Mouse (Mus musculus) myocyte (in vitro differentiated cells): ENCODE data around the gene Egln1. TPM values are rescaled to one million over a fixed set of nuclear protein-coding genes. Genes with fewer than 3 reads are reported as not detected.

Source experiments
- H3K27me3 ChIP-seq: one replicate; pipeline ENCODE4 v1.6.1; 2011; ENCODE audit not compliant: control insufficient read depth, insufficient read depth, insufficient read length
- H3K36me3 ChIP-seq: one replicate; pipeline ENCODE4 v1.6.1; 2011; ENCODE audit not compliant: control insufficient read depth, insufficient read depth
- H3K4me2 ChIP-seq: one replicate; pipeline ENCODE4 v1.6.1; 2011; ENCODE audit warnings: low read depth, control low read depth
- H3K4me3 ChIP-seq: one replicate; pipeline ENCODE4 v1.5.1; 2011; ENCODE audit warnings: mild to moderate bottlenecking, control low read depth, moderate library complexity
- H3K79me2 ChIP-seq: one replicate; pipeline ENCODE4 v1.6.1; 2011; ENCODE audit not compliant: control insufficient read depth, insufficient read depth
- H3ac ChIP-seq: one replicate; pipeline ENCODE4 v1.6.1; 2011; ENCODE audit not compliant: control insufficient read depth, insufficient read length
- CEBPB ChIP-seq: IDR thresholded peaks from 2 replicates; pipeline ENCODE4 v1.6.1; 2011; ENCODE audit warnings: mild to moderate bottlenecking, moderate library complexity; ENCODE audit not compliant: poor library complexity, insufficient read depth, severe bottlenecking
- E2F4 ChIP-seq: IDR thresholded peaks from one replicate; pipeline ENCODE4 v1.6.1; 2011; ENCODE audit warnings: mild to moderate bottlenecking, control low read depth, moderate library complexity; ENCODE audit not compliant: insufficient read depth
- MAX ChIP-seq: IDR thresholded peaks from one replicate; pipeline ENCODE4 v1.6.1; 2011; ENCODE audit warnings: low read depth, mild to moderate bottlenecking, control low read depth
- MYOD1 ChIP-seq, 3 experiments: IDR thresholded peaks; one replicate each; pipeline ENCODE4 v1.6.1; 2011; ENCODE audit warnings: control low read depth in 2 of 3, low read depth in 2 of 3, mild to moderate bottlenecking in 2 of 3, moderate library complexity in 1 of 3; ENCODE audit not compliant: insufficient read length in 2 of 3, control insufficient read depth in 1 of 3
- MYOG ChIP-seq, 3 experiments: IDR thresholded peaks; one replicate each; pipeline ENCODE4 v1.6.1; 2011; ENCODE audit warnings: control low read depth in 2 of 3, low read depth in 2 of 3, mild to moderate bottlenecking in 2 of 3; ENCODE audit not compliant: insufficient read length in 2 of 3, control insufficient read depth in 1 of 3, insufficient read depth in 1 of 3
- POLR2A ChIP-seq: IDR thresholded peaks from one replicate; pipeline ENCODE4 v1.6.1; 2011; ENCODE audit warnings: low read depth, mild to moderate bottlenecking, control low read depth, moderate library complexity; ENCODE audit not compliant: insufficient read length
- POLR2AphosphoS2 ChIP-seq: IDR thresholded peaks from one replicate; pipeline ENCODE4 v1.6.1; 2011; ENCODE audit warnings: low read depth, control low read depth; ENCODE audit not compliant: insufficient read length
- REST ChIP-seq: IDR thresholded peaks from one replicate; pipeline ENCODE4 v1.6.1; 2011; ENCODE audit warnings: mild to moderate bottlenecking, control low read depth, moderate library complexity; ENCODE audit not compliant: insufficient read depth, insufficient read length
- SRF ChIP-seq: IDR thresholded peaks from one replicate; pipeline ENCODE4 v1.6.1; 2011; ENCODE audit warnings: low read depth; ENCODE audit not compliant: control insufficient read depth, insufficient read length
- TCF12 ChIP-seq: IDR thresholded peaks from one replicate; pipeline ENCODE4 v1.6.1; 2011; ENCODE audit warnings: mild to moderate bottlenecking, control low read depth; ENCODE audit not compliant: poor library complexity, insufficient read depth, severe bottlenecking
- TCF3 ChIP-seq: IDR thresholded peaks from one replicate; pipeline ENCODE4 v1.6.1; 2011; ENCODE audit warnings: low read depth, control low read depth; ENCODE audit not compliant: insufficient read length
- USF1 ChIP-seq: IDR thresholded peaks from one replicate; pipeline ENCODE4 v1.6.1; 2011; ENCODE audit warnings: low read depth, mild to moderate bottlenecking, control low read depth, moderate library complexity
- polyA plus RNA-seq: library from polyadenylated mRNA; unstranded; fragments of >200 nt; fragmentation: generic; extraction: Trizol; gene quantifications from one replicate; pipeline ENCODE4 v1.2.1, GENCODE M21; 2012; ENCODE audit warnings: missing spikeins

Egln1 gene
- polyA plus RNA-seq, 1 experiment = 35.8 TPM

- no peak overlapping the region for H3ac ChIP-seq
- H3K36me3 ChIP-seq = no peaks in the 10 kb centered on the region
- H3K4me2 ChIP-seq = no peak overlapping the region
- TF ChIP-seq SRF = no peak
- TF ChIP-seq MYOG (IDR thresholded peaks at IDR 0.05; ENCODE audit: control insufficient read depth in 1 of 3, insufficient read depth in 1 of 3, insufficient read length in 2 of 3, low read depth in 2 of 3) = no peak
- no peak for TF ChIP-seq USF1
- TF ChIP-seq MYOD1 (IDR thresholded peaks at IDR 0.05; ENCODE audit: control insufficient read depth in 1 of 3, insufficient read length in 2 of 3, low read depth in 2 of 3) = no peak
- no peak for TF ChIP-seq CEBPB
- no peak for TF ChIP-seq MAX
- TF ChIP-seq E2F4 = no peak
- TF ChIP-seq POLR2A = no peak
- TF ChIP-seq TCF3 = no peak
- TF ChIP-seq TCF12 = no peak
- no peak for TF ChIP-seq POLR2AphosphoS2
- TF ChIP-seq REST = no peak
- H3K4me3 ChIP-seq = no peak overlapping the region
- H3K79me2 ChIP-seq = no peaks in the 10 kb centered on the region
- no peaks in the 10 kb centered on the region for H3K27me3 ChIP-seq
Measured at GRCm38 (mm10) chr8:124970312-124970933, 21.3 kb upstream of the Egln1 start.

DNA sequence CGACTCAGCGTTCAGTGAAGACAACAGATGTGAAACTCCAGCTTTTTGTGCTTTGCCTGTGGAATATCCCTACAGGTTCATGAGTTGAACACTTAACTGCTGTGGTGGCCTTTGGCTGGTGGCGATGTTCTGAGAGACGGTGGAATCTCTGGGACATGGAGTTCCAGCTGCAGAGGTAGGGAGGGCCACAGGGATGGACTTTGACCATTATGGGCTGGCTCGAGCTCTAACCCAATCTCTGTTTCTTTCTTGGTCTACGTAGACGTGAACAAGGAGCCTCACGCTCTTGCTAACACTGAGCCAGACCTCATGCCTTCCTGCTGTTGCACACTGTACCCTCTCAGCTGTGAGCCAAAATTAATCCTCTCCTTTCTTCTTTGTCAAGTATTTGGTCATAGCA, 15.8 kb upstream of the Egln1 start:
- Histone ChIP-seq H3K36me3 (no peaks in the 10 kb centered on the region), H3K79me2 (no peaks in the 10 kb centered on the region), H3K4me3 (no peak overlapping the region), H3K27me3 (no peaks in the 10 kb centered on the region), H3ac (no peak overlapping the region), H3K4me2 (no peak overlapping the region)
- TF ChIP-seq POLR2A = no peak
- no peak for TF ChIP-seq TCF3
- no peak for TF ChIP-seq REST
- TF ChIP-seq USF1 = no peak
- no peak for TF ChIP-seq TCF12
- TF ChIP-seq SRF = no peak

- H3K4me2 ChIP-seq = no peak overlapping the region
- H3ac ChIP-seq = no peak overlapping the region
- no peak overlapping the region for H3K4me3 ChIP-seq
- H3K36me3 ChIP-seq = no peaks in the 10 kb centered on the region
- no peak for TF ChIP-seq E2F4
- TF ChIP-seq MYOG (IDR thresholded peaks at IDR 0.05; ENCODE audit: control insufficient read depth in 1 of 3, insufficient read depth in 1 of 3, insufficient read length in 2 of 3, low read depth in 2 of 3) = no peak
- no peak for TF ChIP-seq MAX
- no peak for TF ChIP-seq SRF
- no peak for TF ChIP-seq CEBPB
- TF ChIP-seq TCF12 = no peak
- no peak for TF ChIP-seq REST
- no peak for TF ChIP-seq TCF3
- H3K27me3 ChIP-seq = no peaks in the 10 kb centered on the region
- no peaks in the 10 kb centered on the region for H3K79me2 ChIP-seq
Measured at GRCm38 (mm10) chr8:124963246-124963645, 14.1 kb upstream of the Egln1 start.

DNA sequence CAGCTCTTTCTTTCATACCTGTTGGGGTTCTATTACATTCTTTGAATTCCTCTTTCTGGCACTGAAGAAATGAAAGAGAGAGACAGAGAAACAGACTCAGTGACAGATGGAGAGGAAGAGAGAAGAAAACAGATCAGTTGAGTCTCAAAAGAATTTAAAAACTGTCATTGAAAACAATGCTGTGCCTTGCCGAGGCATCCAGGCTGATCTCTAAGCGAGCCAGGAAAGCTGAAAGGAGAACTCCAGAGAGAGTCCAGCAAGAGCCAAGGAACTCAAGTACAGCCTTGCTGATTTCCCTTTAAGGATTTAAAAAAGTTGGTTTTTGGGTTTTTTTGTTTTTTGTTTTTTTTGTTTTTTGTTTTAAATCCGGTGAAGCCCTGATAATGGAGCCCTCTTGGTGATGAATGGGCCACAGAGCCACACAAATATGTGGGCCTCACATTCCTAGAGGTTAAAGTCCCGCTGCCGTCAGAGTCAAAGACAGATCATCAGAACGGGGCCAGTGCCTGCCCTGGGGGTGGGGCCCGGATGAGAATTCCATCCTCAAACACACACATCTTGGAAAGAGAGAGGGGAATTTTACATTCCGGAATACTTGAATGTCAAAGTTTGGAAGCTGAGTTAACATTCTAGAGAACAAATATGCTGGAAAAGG, 11.2 kb upstream of the Egln1 start:
- Histone ChIP-seq H3K4me3 (no peak overlapping the region), H3ac (no peak overlapping the region), H3K27me3 (no peaks in the 10 kb centered on the region), H3K4me2 (peak overlapping the region; percentile 52), H3K79me2 (no peaks in the 10 kb centered on the region), H3K36me3 (no peaks in the 10 kb centered on the region)
- TF ChIP-seq USF1 (no peak), E2F4 (no peak), MYOD1 (IDR thresholded peaks at IDR 0.05; ENCODE audit: control insufficient read depth in 1 of 3, insufficient read length in 2 of 3, low read depth in 2 of 3) (no peak), POLR2AphosphoS2 (no peak), TCF3 (no peak), MYOG (IDR thresholded peaks at IDR 0.05; ENCODE audit: control insufficient read depth in 1 of 3, insufficient read depth in 1 of 3, insufficient read length in 2 of 3, low read depth in 2 of 3) (no peak)

DNA sequence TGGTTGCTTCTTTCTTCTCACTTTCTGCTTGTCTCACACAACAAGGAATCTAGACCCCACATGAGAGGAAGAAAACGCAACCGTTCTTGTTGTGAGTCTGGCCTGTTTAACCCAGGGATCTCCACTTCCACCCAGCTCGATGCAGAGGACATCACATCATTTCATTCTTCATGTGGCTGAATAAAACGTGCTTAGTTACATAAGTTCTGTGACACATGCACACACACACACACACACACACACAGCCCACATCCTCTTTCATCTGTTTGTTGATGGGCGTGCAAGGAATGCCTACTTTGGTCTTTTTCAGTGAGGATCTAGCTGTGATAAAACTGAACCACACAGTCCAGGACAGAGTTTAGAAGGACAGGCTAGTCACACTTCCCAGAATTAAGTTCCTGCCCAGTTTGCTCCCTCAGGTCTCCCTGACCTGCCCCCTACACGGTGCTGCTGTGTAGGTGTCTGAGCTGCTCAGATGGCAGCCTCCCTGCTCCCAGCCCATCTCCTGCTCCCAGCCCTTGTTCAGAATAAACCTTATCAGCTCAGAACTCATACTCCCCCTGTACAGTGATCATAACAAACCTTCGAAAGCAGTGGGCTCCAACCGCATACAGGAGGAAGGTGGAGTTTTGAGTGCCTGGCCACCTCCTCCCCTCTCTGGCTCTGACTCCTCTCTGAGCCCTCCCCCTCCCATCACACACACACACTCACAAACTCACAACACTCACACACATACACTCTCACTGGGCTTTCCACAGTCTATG, 10.5 kb upstream of the Egln1 start:
- Histone ChIP-seq H3K36me3 (no peaks in the 10 kb centered on the region), H3ac (no peak overlapping the region), H3K4me3 (no peak overlapping the region), H3K4me2 (peak overlapping the region; percentile 52), H3K79me2 (no peaks in the 10 kb centered on the region), H3K27me3 (no peaks in the 10 kb centered on the region)
- TF ChIP-seq TCF3 (no peak), USF1 (no peak), MAX (no peak), MYOD1 (IDR thresholded peaks at IDR 0.05; ENCODE audit: control insufficient read depth in 1 of 3, insufficient read length in 2 of 3, low read depth in 2 of 3) (no peak), REST (no peak), TCF12 (no peak), POLR2A (no peak), CEBPB (no peak), POLR2AphosphoS2 (no peak), E2F4 (no peak), SRF (no peak)
